Mouse (Mus musculus) stomach, embryonic 16.5 days (tissue): ENCODE data around the gene Stx5a. TPM values are rescaled to one million over a fixed set of nuclear protein-coding genes. Genes with fewer than 3 reads are reported as not detected.
A peak's percentile ranks its signal among the peaks of the same experiment; 100 is the strongest.
"Not testable (repeated sequence)": the region's sequence is repeated elsewhere in the genome, so short reads cannot be mapped to it uniquely, and the experiment has no call there.

Experiments used
- ATAC-seq: fragments of 200-750 bp; cut with Nextera tagmentation; 2 replicates; pipeline ENCODE4 v1.8.0; 2017; ENCODE audit warnings: moderate number of reproducible peaks, moderate TSS enrichment; ENCODE audit not compliant: insufficient read depth, low FRiP score
- H3K27ac ChIP-seq: fragments of 300-500 bp; sonication (generic); 2 replicates; pipeline ENCODE4 v1.5.1; 2014; ENCODE audit warnings: low read length
- H3K27me3 ChIP-seq: fragments of 300-500 bp; sonication (generic); 2 replicates; pipeline ENCODE4 v1.6.1; 2014; ENCODE audit warnings: low read length, control low read depth, mixed read lengths; ENCODE audit not compliant: control insufficient read depth, insufficient read depth
- H3K36me3 ChIP-seq: fragments of 300-500 bp; sonication (generic); 2 replicates; pipeline ENCODE4 v1.6.1; 2014; ENCODE audit warnings: low read length; ENCODE audit not compliant: control insufficient read depth, insufficient read depth
- H3K4me1 ChIP-seq: fragments of 300-500 bp; sonication (generic); 2 replicates; pipeline ENCODE4 v1.6.1; 2014; ENCODE audit warnings: low read length, control low read depth, mixed read lengths; ENCODE audit not compliant: control insufficient read depth, insufficient read depth
- H3K4me2 ChIP-seq: fragments of 300-500 bp; sonication (generic); 2 replicates; pipeline ENCODE4 v1.6.1; 2014; ENCODE audit warnings: low read depth, low read length, mixed read lengths
- H3K4me3 ChIP-seq: fragments of 300-500 bp; sonication (generic); replicated peaks from 2 replicates; pipeline ENCODE4 v1.5.1; 2014; ENCODE audit warnings: mild to moderate bottlenecking, low read length
- H3K9ac ChIP-seq: fragments of 300-500 bp; sonication (generic); 2 replicates; pipeline ENCODE4 v1.6.1; 2014; ENCODE audit warnings: low read length
- H3K9me3 ChIP-seq: fragments of 300-500 bp; sonication (generic); replicated peaks from 2 replicates; pipeline ENCODE4 v1.6.1; 2016; ENCODE audit warnings: low read length, control low read depth; ENCODE audit not compliant: control insufficient read depth
- WGBS: fragments of 180-500 bp; shearing (Covaris S2); extraction: QIAGEN DNeasy Blood & Tissue Kit; methylation state at CpG from one replicate; pipeline ENCODE4 v1.1.7; 2014; 5-methylcytosine and 5-hydroxymethylcytosine counted together
- polyA plus RNA-seq: library from polyadenylated mRNA; unstranded; fragments of >200 nt; fragmentation: Nextera tagmentation; extraction: Ambion mirVana; gene quantifications from 2 replicates; pipeline ENCODE4 v1.2.1, GENCODE M21; 2015

Gene Stx5a
- polyA plus RNA-seq, 1 experiment from 2014 or later = 148 TPM

- peak within 1 kb of the TSS; percentile 97 for H3K4me3 ChIP-seq
- peaks cover 26% of the 10 kb centered on the region for H3K36me3 ChIP-seq
- H3K4me2 ChIP-seq = peak within 1 kb of the TSS; percentile 85
- ATAC-seq = peak; percentile 97
- under 1% methylated on average over 50 of the region's 50 CpGs for WGBS
- H3K4me1 ChIP-seq = peaks cover 23% of the 10 kb centered on the region
- peak within 1 kb of the TSS; percentile 97 for H3K9ac ChIP-seq
- no peaks in the 10 kb centered on the region for H3K9me3 ChIP-seq
- peak within 1 kb of the TSS; percentile 100 for H3K27ac ChIP-seq
- H3K27me3 ChIP-seq = no peaks in the 10 kb centered on the region
These were observed 18.2 kb upstream of the Stx5a start, which contains the start of gene Slc3a2 for GRCm38 (mm10) chr19:8722907-8723573. Gene Slc3a2, minus strand, starts transcription at chr19:8723369.

GRCm38 (mm10) chr19:8723574-8724346 is 17.5 kb upstream of the Stx5a start:
- under 1% methylated on average over 20 of the region's 20 CpGs for WGBS
- Histone ChIP-seq H3K27ac (peak overlapping the region; percentile 95), H3K4me3 (peak overlapping the region; percentile 97), H3K9ac (peak overlapping the region; percentile 97), H3K27me3 (no peaks in the 10 kb centered on the region), H3K4me1 (peaks cover 23% of the 10 kb centered on the region), H3K9me3 (no peaks in the 10 kb centered on the region), H3K36me3 (peaks cover 26% of the 10 kb centered on the region), H3K4me2 (peak overlapping the region; percentile 85)
- ATAC-seq = no peak

GRCm38 (mm10) chr19:8724392-8724791 is 16.8 kb upstream of the Stx5a start:
- Histone ChIP-seq H3K27ac (peak overlapping the region; percentile 95), H3K4me1 (peaks cover 23% of the 10 kb centered on the region), H3K9me3 (no peaks in the 10 kb centered on the region), H3K36me3 (peaks cover 26% of the 10 kb centered on the region), H3K4me3 (peak overlapping the region; percentile 97), H3K27me3 (no peaks in the 10 kb centered on the region), H3K9ac (peak overlapping the region; percentile 97), H3K4me2 (peak overlapping the region; percentile 85)
- 3% methylated on average over 2 of the region's 2 CpGs for WGBS
- no peak for ATAC-seq

GRCm38 (mm10) chr19:8725081-8725613 is 16.1 kb upstream of the Stx5a start:
- Histone ChIP-seq H3K4me2 (peak overlapping the region; percentile 85), H3K36me3 (peaks cover 26% of the 10 kb centered on the region), H3K27ac (peak overlapping the region; percentile 95), H3K9me3 (no peaks in the 10 kb centered on the region), H3K27me3 (no peaks in the 10 kb centered on the region), H3K4me3 (peak overlapping the region; percentile 97), H3K9ac (peak overlapping the region; percentile 97), H3K4me1 (peaks cover 23% of the 10 kb centered on the region)
- WGBS = 32% methylated on average over 4 of the region's 4 CpGs
- ATAC-seq = no peak

- no peaks in the 10 kb centered on the region for H3K27me3 ChIP-seq
- ATAC-seq = no peak
- 31% methylated on average over 3 of the region's 3 CpGs for WGBS
- peaks cover 18% of the 10 kb centered on the region for H3K4me1 ChIP-seq
- H3K4me3 ChIP-seq = no peak overlapping the region
- no peak overlapping the region for H3K9ac ChIP-seq
- H3K4me2 ChIP-seq = 0 out of 2 replicates have a peak overlapping the region, but pooled peaks have one; percentile 85
- H3K36me3 ChIP-seq = peaks cover 26% of the 10 kb centered on the region
- no peaks in the 10 kb centered on the region for H3K9me3 ChIP-seq
- peak overlapping the region; percentile 16; the same call in 1 of the 2 replicates for H3K27ac ChIP-seq
These were observed 14.4 kb upstream of the Stx5a start for GRCm38 (mm10) chr19:8726609-8727390.

GRCm38 (mm10) chr19:8727495-8728114 is 13.6 kb upstream of the Stx5a start:
- Histone ChIP-seq H3K4me1 (peaks cover 12% of the 10 kb centered on the region), H3K36me3 (peaks cover 26% of the 10 kb centered on the region), H3K9ac (no peak overlapping the region), H3K4me2 (no peak overlapping the region), H3K9me3 (no peaks in the 10 kb centered on the region), H3K4me3 (no peak overlapping the region), H3K27ac (no peak overlapping the region; the same call in 1 of the 2 replicates), H3K27me3 (no peaks in the 10 kb centered on the region)
- 23% methylated on average over 5 of the region's 5 CpGs for WGBS
- ATAC-seq = no peak

GRCm38 (mm10) chr19:8728335-8729099 is 12.7 kb upstream of the Stx5a start:
- 40% methylated on average over 3 of the region's 3 CpGs for WGBS
- not testable (repeated sequence) for H3K27me3 ChIP-seq, ATAC-seq, H3K27ac ChIP-seq, H3K9me3 ChIP-seq, H3K9ac ChIP-seq, H3K4me2 ChIP-seq, H3K4me3 ChIP-seq
- peaks cover 26% of the 10 kb centered on the region for H3K36me3 ChIP-seq
- peaks cover 12% of the 10 kb centered on the region for H3K4me1 ChIP-seq

GRCm38 (mm10) chr19:8734334-8734733 is 6.9 kb upstream of the Stx5a start:
- 71% methylated on average over 3 of the region's 3 CpGs for WGBS
- Histone ChIP-seq H3K4me2 (no peak overlapping the region), H3K9me3 (no peaks in the 10 kb centered on the region), H3K4me3 (no peak overlapping the region), H3K27ac (no peak overlapping the region), H3K36me3 (0 out of 2 replicates have a peak, but pooled peaks cover under 1% of the 10 kb centered on the region), H3K27me3 (no peaks in the 10 kb centered on the region), H3K9ac (no peak overlapping the region), H3K4me1 (no peaks in the 10 kb centered on the region)
- ATAC-seq = no peak
